Mouse (Mus musculus) T-helper 1 cell (primary cell): Measurements from ENCODE around the gene Gabrb2.

Experiments
- in situ Hi-C: fragments of 300-600 bp; cut with MboI, MseI; formaldehyde crosslinking; loops from one replicate; pipeline ENCODE4 v1.15.1; 2025; ENCODE audit warnings: high pct_unique_total_duplicates

Gene Gabrb2

DNA sequence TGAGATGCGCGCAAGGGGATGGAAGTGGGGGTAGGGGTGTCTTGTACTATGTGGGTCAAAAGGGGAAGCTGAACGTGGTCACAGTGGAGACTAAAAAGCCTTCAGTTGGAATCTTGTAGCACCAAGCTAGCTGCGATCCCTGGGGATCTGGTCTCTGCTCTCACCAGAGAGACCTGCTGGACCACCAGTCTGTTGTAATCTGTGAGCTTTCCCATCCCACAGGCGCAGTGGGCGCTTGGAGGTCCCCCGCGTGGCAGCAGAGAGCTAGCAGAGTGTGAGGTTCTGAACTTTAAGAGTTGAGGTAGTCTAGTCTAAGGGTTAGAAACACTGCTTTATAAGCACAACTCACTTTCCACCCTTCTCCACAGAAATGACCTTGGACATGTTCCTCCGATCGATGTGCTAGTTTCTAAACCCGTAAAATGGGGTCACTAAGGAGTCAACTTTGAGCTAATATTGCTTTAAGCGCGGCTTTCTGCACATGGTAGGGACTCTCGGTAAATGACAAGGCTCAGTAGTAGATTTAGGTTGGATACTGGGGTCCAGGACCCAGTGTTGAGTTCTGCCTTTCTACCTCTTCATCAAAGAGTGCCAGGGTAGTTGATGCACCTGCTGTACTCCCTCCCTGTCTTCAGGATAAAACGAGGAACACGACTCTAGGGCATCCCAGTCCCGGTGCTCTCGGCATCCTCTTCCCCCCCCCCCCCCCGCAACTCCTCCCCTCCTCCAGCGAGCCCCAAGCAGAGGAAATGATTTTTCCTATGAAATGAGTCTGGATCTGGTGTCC is at the start of gene Gabrb2:
Gene Gabrb2 (plus strand): TSS at position 762 of the 787 bp plus-strand sequence.
- in situ Hi-C loops: no loop called here

DNA sequence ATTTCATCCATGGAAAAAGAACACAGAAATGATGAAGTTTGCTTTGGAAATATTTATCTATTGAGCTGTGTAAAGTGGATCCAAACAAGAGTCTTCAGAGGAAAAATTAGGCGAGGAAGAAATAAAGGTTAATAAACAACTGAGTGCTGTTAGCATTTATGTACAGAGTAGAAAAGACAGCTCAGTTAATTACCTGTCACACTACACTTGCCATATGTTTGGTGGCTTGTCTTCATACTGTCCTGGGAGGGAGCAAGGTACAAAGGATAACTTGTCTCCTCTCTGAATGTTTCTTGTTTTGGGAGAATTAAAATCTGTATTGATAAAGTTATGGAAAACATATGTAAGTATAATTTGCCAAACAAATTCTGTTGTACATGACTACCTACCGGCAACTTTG is 40.6 kb upstream of the Gabrb2 start:
- in situ Hi-C loops: no loop called here

DNA sequence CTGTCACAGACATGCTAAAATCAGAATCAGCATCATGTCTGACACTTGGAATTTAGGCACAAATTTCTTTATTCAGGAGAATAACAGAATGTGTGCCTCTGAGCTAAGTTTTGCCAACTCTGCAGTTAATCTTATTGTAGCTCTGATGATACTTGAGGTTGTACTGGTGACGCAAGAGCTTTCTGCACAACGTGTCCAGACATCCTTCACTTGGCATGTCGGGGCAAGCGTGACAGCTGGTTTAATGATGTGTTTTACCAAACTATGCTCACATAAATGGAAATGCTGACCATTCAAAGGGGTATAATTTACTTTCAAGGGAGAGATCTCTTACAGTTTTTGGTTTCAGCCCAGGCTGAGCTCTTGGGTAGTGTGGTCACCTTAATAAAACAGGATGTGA is 33.1 kb upstream of the Gabrb2 start:
- in situ Hi-C loops: no loop called here

DNA sequence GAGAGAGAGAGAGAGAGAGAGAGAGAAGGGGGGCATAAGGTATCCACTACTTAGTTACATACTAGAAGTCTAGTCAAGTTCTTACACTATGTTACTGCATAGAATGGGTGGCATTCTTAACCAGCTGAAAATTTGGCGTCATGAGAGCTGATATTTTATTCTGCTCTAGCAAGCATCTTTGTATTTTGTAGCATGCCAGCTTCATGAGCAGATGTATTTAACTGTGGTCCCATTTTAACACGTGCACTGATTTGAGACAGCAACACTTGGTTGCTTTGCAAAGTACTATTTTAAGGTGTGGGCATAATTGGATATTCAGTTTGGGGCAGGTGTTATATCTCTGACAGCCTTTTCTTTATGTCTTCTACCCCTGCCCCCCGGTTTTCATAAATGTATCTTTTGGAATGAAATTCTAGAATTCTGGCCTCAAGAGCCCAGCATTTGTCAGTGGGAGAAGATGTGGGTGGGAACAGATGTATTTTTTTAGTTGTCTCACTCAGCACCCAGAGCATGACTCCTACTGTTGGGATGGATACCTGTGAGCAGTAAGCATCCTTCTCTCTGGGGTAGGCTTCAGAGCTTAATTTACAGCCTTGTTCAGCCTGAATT is 28.8 kb upstream of the Gabrb2 start:
- in situ Hi-C loops: no loop called here

DNA sequence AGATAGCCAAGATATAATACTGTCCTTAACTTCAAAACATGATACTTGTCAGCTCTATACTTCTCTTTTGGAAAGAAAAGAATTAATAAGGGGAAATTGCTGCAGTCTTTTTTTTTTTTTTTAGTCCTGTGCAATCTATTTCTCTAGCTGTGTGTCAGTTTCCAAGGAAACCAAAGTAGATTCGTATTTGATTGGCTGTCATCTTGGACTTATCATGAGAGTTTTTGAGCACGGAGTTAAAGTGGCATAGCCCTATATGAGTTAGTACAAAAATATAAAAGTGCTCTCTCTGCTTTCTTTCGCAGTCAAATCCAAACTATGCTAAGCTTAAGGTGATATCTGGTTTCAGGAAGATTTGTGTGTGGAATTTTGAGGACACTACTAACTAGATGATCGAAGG is 26.1 kb upstream of the Gabrb2 start:
- in situ Hi-C loops: no loop called here

DNA sequence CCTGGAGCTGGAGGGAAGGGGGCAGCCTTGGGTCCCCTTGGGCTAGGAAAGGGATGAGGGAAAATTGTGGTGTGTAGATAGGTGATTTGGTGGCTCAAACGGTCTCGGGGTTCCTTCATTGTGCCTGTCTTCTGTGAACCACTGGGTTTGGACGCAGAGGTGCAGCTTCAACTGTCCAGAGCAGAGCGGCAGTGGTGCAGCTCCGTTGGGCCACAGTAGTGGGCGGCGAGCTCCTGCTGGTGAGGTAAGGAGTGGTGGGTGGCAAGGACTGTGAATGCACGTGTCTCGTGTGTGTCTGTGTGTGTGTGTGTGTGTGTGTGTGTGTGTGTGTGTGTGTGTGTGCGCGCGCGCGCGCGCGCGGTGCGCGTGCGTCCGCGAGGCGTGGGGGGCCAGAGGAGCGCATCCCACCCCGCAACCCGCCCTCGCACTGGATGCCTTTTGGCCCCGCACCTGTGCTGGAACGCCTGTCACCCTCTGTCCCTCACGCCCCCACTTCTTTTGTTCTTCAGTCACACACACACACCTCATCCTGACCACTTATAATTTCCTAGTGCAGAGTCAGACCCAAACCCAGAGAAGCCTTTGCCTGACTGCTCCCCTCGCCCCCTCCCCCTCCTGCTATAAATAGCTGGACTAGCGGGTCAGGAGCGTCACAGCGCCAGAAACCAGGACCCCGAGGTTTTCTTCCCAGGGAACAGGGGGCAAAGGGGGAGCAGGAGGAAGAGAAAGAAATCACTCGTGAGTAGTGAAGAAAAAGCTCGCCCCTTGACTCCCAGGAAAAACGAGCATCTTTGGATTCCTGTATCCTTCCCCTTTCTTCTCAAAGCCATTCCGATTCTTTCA is 455 bp downstream of the Gabrb2 start:
- in situ Hi-C loops: no loop called here

DNA sequence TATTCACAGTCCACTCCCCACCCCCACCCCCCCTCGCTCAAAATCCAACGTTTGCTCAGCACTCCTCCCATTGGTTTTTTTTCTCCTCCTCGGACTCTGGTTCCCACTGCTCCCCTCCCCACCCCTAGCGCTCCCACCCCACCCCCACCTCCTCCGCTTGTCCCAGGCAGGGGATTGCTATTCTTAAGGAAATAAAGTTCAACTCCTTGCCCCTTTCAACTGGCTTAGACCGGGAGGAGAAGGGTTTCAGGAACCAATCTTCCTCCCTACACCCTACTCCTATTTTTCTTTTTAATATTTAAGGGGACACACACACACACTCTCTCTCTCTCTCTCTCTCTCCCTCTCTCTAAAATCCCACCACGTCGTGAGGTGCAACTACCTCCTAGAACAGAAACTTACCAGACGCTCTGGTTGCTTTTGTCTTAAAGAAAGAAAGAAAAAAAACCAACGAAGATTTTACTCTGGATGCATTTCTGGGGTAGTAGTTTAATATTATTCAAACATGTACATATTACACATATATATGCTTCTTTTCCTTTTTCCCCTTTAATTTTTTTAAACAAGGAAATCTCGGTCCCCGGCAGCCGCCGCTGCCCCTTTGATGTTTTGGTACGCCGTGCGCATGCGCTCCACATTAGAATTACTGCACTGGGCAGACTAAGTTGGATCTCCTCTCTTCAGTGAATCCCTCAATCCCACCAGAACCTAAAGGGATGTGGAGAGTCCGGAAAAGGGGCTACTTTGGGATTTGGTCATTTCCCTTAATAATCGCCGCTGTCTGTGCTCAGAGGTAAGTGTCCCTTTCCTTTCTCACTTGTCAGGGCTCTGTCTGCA is 1.3 kb downstream of the Gabrb2 start:
- in situ Hi-C loops: no loop called here

DNA sequence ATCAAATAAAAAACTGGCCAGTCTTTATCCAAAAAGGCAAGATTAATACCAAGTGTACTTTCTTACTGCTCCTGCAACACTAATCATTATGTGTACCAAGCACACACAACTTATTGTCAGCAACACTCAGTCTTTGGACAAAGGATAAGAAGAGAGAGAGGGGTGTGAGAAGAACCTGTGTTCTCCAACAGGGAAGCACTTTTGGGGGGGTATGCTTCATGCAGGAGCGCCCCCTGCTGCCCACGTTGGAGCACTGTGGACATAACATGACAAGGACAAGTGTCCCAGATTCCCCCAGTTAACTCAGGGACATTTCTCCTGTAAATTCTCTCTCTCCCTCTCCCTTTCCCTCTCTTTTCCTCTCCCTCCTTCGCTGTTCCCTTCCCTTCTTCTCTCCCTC is 3.7 kb downstream of the Gabrb2 start:
- in situ Hi-C loops: no loop called here

DNA sequence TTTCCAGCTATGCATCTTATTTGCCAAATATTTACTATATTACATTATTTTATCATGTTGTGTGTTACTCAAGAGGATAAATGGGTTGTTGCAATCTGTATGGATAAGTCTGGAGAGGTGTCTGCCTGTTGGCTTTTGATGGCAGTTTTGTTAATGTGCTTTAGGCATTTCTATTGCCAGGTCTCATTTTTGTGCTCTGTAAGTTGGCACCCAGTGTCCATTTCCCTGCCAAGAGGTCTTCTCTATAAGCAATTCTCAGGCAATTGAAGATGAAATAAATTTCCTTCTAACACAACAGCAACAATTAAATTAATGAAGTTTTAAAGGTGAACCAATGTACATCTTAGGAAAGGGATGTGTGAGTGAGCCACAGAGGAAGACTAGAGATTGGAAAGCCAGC is 11.9 kb downstream of the Gabrb2 start:
- in situ Hi-C loops: loop anchor here (10.0 kb wide), 1 partner anchor 1567 kb away; no protein-coding TSS in a partner anchor

DNA sequence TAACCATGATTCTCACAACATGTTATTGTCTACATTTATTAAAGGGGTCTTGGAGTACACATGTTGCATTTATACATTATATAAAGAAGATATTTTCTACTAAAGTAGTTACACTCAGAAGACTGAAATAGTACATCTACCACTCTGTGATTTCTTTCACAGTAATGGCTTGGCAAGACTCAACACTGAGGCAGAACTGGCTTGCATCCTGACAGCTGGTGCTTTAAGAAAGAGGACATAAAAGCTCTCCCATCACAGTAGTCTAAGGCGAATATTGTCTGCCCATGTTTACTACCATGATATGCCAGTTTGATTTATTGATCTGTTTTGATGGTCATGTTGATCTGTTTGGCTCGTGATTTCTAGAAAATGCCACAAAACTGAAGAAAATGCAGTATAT is 19.4 kb downstream of the Gabrb2 start:
- in situ Hi-C loops: loop anchor here (10.0 kb wide), 1 partner anchor 1574 kb away; no protein-coding TSS in a partner anchor

DNA sequence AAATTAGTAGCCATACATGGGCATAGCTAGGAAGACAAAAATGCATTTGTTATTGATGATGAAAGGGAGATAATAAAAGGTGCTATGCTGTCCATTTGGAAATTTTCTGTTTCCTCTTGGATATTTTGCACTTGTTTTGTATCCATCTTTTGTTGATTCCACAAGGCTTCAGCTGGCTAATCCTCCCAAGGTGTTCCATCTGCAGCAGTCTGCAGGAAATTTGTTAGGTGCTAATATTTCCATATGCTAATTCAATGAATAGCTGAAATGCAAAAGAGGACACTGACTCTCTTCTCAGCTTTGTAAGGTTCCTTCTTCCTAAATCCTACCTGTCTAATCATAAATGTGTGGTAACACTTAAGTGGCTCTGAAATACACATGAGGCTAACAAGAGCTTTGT is 24.1 kb downstream of the Gabrb2 start:
- in situ Hi-C loops: no loop called here

DNA sequence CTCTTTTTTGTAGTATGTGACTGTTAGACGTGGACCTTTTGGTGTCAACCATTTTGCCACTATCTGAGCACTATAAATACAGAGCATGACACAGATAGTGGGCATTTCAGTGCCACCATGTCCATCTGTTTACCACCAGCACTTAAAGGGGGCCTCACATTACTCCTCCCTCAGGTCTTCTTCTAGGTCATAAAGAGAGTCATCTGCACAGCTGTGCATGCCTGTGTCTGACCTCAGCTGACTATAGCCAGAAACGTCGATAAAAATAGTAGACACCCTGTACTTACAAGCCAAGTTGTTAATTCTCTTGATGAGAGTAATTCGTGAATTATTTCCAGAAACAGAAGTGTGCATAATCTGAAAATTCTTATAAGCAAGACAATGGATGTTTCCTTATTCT is 29.4 kb downstream of the Gabrb2 start:
- in situ Hi-C loops: no loop called here

DNA sequence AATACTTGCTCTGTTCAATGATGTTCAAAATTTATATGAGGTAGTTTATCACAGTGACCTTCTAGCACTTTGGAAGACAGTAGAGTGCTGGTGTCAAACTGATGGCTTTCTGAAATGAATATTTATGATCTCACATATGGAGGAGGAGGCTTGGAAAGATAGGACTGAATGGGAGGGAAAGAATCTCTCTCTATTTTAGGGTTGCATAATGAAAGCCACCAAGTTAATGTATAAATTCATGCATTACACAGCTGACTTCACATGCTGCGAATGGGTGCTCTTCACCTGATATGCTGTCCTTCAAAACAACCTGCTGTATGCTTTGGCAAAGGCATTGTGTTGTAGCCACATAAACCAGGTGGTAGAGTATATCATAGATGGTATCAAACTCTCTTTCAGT is 44.6 kb downstream of the Gabrb2 start:
- in situ Hi-C loops: no loop called here

DNA sequence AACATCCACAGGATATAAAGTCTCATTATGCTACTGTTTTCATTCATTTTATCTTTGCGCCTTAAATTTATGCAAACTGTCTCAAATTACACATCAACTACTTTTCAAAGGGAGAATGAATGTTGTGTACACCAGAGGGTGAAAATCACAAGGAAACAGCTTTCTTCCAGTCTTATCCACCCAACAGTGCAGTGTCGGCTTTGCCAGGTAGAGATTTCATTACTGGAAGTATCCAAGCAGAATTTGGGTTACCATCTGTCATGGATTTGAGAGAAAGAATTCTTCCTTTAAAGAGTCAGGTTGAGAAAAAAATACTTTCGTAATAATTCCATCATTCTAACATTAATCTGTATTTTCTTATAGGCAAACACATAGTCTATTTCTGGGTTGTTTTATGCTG is 48.8 kb downstream of the Gabrb2 start:
- in situ Hi-C loops: no loop called here

DNA sequence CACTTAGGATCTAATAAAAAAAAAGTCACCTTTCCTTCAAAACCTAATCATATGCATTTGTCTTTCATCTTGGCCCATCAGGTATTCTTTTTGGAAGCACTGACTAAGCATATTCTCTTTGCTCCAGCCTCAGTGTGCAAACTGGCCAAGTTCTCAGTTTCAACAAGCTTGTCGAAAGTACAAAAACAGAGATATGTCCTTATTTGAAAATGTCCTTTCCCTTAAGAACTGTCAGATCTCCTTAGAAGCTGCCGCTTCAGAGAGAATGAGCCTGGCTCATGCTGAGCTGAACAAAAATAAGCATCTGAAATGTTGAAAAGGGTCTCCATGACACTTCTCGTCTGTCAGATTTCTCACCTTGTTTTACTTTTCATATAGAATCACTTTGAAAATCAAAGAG is 55.0 kb downstream of the Gabrb2 start:
- in situ Hi-C loops: no loop called here

DNA sequence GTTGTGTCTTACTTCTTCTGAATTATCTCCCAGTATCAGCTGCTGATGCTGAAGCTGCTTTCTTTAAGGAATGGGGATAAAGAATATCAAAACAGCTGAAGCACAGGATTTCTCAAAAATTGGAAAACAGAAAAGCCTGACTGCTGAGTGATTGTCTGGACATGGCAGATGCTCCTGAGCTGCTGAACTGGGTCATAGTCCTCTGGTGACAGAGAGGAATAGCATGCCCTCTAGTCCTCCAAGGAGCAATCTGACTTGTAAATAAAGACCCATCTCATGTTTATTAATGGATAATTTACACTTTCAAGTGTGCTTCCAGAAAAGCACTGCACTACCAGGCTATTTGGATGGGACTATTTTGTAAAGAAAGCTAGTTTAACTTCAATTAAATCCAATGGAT is 68.1 kb downstream of the Gabrb2 start:
- in situ Hi-C loops: no loop called here

DNA sequence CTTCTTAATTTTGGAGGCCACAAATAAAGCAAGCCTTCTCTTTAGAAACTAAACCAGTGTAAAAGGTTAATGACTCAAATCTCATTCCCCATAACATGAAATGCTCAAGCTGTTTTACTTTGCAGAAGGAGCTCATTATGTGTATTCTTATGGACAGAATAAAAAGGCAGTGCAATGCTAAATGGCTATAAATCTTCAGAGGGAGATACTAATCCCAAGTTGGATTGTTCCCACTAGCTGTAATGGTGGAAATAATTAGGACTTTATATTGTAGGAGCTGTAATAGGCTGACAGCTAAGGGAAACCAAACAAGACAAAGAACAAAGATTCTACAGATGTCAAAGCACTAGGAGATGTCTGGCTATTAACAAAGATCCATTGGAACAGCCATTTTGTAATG is 81.6 kb downstream of the Gabrb2 start:
- in situ Hi-C loops: loop anchor here (5.0 kb wide), 1 partner anchor 99 kb away; no protein-coding TSS in a partner anchor

DNA sequence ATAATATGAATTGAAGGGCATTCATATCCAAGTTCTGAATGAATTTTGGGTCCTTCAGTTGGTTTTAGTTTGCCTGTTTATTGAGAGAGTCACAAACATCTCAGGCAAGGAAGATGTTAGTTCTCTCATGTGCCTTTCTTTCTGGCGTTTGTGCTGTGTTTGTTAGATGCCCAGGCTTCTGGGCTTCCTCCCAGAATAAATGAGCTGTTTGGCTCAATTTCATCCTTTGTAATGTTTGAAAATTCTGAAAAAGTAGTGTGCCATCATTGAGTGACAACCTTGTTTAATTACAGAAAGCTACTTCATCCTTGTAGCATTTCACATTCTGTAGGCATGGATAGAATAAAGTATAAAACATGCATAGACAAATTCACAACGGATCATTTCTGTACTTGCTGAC is 85.9 kb downstream of the Gabrb2 start:
- in situ Hi-C loops: no loop called here

DNA sequence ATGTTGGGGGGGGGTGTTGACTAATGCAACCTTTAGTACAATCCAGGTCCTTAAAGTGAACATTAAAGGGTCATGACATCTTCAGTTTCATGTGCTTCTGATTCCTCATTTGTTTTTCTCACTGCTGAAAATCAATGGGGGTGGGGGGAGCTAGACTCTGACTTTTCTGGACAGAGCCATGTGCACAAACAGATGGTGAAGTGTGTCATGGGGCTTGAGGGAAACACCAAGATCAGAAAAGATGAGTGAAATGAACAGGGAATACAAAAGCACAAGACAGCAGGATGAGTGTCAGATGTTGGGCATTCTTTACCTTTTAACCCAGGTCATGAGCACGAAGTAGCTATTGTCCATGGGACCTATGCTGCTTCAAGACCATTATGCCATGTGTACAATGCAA is 86.4 kb downstream of the Gabrb2 start:
- in situ Hi-C loops: no loop called here

DNA sequence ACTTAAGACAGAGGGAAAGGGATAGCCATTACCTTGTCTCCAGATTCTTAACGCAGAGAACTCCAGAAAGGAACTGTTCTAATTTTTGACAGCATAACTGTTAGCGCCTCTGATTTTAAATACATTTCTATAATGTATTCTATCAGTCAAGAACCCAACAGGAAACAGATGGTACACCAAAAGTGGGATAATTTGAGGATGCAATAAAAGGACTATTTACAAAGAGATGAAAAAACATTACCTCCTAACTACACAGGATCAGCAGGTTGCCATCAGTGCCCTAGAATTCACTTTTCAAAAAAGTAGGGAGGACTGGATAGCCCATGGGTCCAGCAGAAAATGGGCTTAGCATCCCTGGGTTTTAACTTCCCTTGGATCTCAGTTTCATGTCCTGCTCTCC is 102.4 kb downstream of the Gabrb2 start:
- in situ Hi-C loops: no loop called here

DNA sequence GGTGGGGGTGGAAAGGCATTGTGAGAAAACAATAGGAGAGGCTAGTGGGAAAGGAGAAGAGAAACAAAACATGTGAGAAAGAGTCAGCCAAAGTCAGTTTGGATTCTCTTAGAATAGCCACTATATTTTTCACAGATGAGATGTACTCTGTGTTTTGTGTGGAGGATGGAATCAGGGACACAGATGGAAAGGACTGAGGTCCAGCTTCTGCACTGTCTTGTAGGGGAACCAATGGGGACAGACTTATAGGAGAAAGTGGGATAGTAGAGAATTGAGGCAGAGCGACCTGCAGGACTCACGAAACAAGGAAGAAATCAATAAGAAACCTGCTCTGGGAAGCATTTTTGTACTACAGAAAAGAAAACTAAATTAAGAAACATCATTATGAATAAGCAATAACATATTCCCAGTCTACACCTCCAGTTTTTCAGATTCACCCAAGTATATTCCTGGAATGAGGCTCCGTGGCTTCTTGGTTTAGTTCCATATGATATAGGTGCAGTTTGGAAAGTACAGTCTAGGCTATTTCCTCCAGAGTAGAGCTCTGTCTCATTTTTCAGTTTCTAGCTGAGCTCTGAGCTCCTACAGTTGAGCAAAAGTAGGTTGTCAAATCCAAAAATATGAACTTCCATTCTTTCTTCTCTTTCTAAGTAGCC is 108.8 kb downstream of the Gabrb2 start:
- in situ Hi-C loops: no loop called here
